ENCODE assay signal across 24 mouse cellular contexts in the genomic region with DNA sequence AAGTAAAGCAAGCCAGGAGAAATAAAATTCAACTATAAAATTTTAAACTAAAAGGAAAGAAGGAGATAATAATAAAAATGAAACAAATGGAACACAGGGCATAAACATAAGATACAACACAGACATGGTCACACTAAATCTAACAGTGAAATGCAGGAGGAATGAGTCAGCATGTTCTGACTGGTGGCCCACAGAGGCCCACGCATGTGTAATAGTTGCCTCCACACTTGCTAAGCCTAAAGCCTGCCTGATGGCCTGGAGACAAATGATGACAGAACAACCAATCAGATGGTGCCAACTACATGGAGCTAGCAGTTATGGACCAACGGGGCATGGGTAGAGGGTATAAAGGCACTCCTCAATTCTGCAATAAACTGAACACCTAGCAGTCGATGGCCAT.
DNase-seq lines count a peak whose midpoint lies in the region; ATAC-seq and TF ChIP-seq lines count a peak whose summit lies in the region.
"Had no signal": no experiment of that assay in that cellular context is flagged by ENCODE, and none has a peak within 500 bp of the region (broad histone marks: within the 10 kb centered on the region; RNA-seq: fewer than 3 reads in every experiment).

No protein-coding gene starts in this region.

- peak; percentile 28 to 78 for DNase-seq in layer of hippocampus, adult 18-20 months (ENCODE audit: low spot score in 2 of 2)
- DNase-seq in layer of hippocampus, postnatal 10 days (ENCODE audit: low spot score in 2 of 2): no peak
- DNase-seq in 3134 (ENCODE audit: extremely low read depth, insufficient read length, low spot score): peak; percentile 58
- DNase-seq in A20 (ENCODE audit: low read depth, low spot score): peak; percentile 58
- DNase-seq in layer of hippocampus, adult 2 months (ENCODE audit: low spot score in 2 of 2): peak; percentile 32 to 66
- DNase-seq in thymus, postnatal 10 days (ENCODE audit: low spot score in 2 of 2): no peak
- DNase-seq: cerebellum, adult 9-10 months; gastrocnemius, postnatal 36 days; kidney, adult 11 months; liver, embryonic 13.5 days; lung, embryonic 14.5 days; lung, postnatal 36 days had no signal

- H3K4me2 ChIP-seq in intestine, embryonic 16.5 days (ENCODE audit: low read depth, low read length): no peak overlapping the region
- H3K4me2 ChIP-seq: embryonic facial prominence, embryonic 12.5 days; forebrain, embryonic 13.5 days; heart, embryonic 15.5 days; limb, embryonic 13.5 days; liver, embryonic 13.5 days; lung, embryonic 14.5 days; midbrain, embryonic 15.5 days had no signal

- no peak overlapping the region for H3K27ac ChIP-seq in layer of hippocampus, adult 2 months
- no peak overlapping the region for H3K27ac ChIP-seq in intestine, embryonic 16.5 days (ENCODE audit: low read length)
- H3K27ac ChIP-seq: embryonic facial prominence, embryonic 12.5 days; forebrain, embryonic 13.5 days; heart, embryonic 15.5 days; hindbrain, postnatal 0 days; kidney, postnatal 0 days; limb, embryonic 13.5 days; liver, embryonic 13.5 days; midbrain, embryonic 15.5 days had no signal

- no peaks in the 10 kb centered on the region for H3K4me1 ChIP-seq in intestine, embryonic 16.5 days (ENCODE audit: control insufficient read depth, insufficient read depth, low read length)
- H3K4me1 ChIP-seq: embryonic facial prominence, embryonic 12.5 days; heart, embryonic 15.5 days; limb, embryonic 13.5 days; liver, embryonic 13.5 days had no signal

- no peak overlapping the region for H3K9ac ChIP-seq in intestine, embryonic 16.5 days (ENCODE audit: low read depth, low read length)
- H3K9ac ChIP-seq: embryonic facial prominence, embryonic 12.5 days; forebrain, embryonic 13.5 days; heart, embryonic 15.5 days; limb, embryonic 13.5 days; liver, embryonic 13.5 days; lung, embryonic 14.5 days; midbrain, embryonic 15.5 days had no signal

- H3K4me3 ChIP-seq in layer of hippocampus, adult 2 months: no peak overlapping the region
- no peak overlapping the region for H3K4me3 ChIP-seq in intestine, embryonic 16.5 days (ENCODE audit: low read length)
- H3K4me3 ChIP-seq: embryonic facial prominence, embryonic 12.5 days; erythroblast, embryonic 14.5 days; forebrain, embryonic 13.5 days; heart, embryonic 15.5 days; limb, embryonic 13.5 days; liver, embryonic 13.5 days; midbrain, embryonic 15.5 days; myocyte had no signal

- WGBS in intestine, embryonic 16.5 days: 83% methylated on average over 3 of the region's 3 CpGs

- TF ChIP-seq CTCF in layer of hippocampus, adult 2 months (conservative IDR thresholded peaks at IDR 0.05): no peak

- H3K9me3 ChIP-seq in intestine, embryonic 16.5 days (ENCODE audit: control insufficient read depth, low read length): no peaks in the 10 kb centered on the region
- H3K9me3 ChIP-seq: embryonic facial prominence, embryonic 12.5 days; forebrain, embryonic 13.5 days; heart, embryonic 15.5 days; limb, embryonic 13.5 days; midbrain, embryonic 15.5 days had no signal

- H3K27me3 ChIP-seq in intestine, embryonic 16.5 days (replicated peaks; ENCODE audit: control insufficient read depth, insufficient read depth, low read length): no peaks in the 10 kb centered on the region
- H3K27me3 ChIP-seq: embryonic facial prominence, embryonic 12.5 days; forebrain, embryonic 13.5 days; heart, embryonic 15.5 days; liver, embryonic 13.5 days; midbrain, embryonic 15.5 days had no signal

- H3K36me3 ChIP-seq in intestine, embryonic 16.5 days (ENCODE audit: control insufficient read depth, insufficient read depth, low read length): no peaks in the 10 kb centered on the region
- H3K36me3 ChIP-seq: embryonic facial prominence, embryonic 12.5 days; G1E; heart, embryonic 15.5 days; limb, embryonic 13.5 days; liver, embryonic 13.5 days; midbrain, embryonic 15.5 days had no signal

- ATAC-seq in intestine, embryonic 16.5 days: no peak
- ATAC-seq: CD4-positive, CD25-positive, alpha-beta regulatory T cell, adult 4 months; forebrain, embryonic 13.5 days; hindbrain, postnatal 0 days; midbrain, embryonic 15.5 days had no signal

Comparison
In these comparisons a context has a peak if more than half of its experiments do, and no peak if none do; other contexts are left out.
1. DNase-seq: peak in layer of hippocampus, adult 18-20 months (2 of 2), 3134 (single experiment), A20 (single experiment) and layer of hippocampus, adult 2 months (2 of 2); none in layer of hippocampus, postnatal 10 days (0 of 2) and thymus, postnatal 10 days (0 of 2).